8 mouse cellular contexts compared by ENCODE assay signal in genomic region chr3:126598881-126599280, GRCm38 (mm10). TPM values are rescaled to one million over a fixed set of nuclear protein-coding genes. Genes with fewer than 3 reads are reported as not detected.
DNase-seq lines count a peak whose midpoint lies in the region; ATAC-seq lines count a peak whose summit lies in the region.

No protein-coding gene starts in this region.

- peak overlapping the region; percentile 84 for H3K4me3 ChIP-seq in heart, embryonic 10.5 days
- no peak overlapping the region for H3K4me3 ChIP-seq in neural tube, embryonic 12.5 days
- H3K4me3 ChIP-seq in limb, embryonic 15.5 days = peak overlapping the region; percentile 92

- 48% methylated on average over 3 of the region's 3 CpGs for WGBS in heart, embryonic 10.5 days
- WGBS in neural tube, embryonic 12.5 days = 60% methylated on average over 3 of the region's 3 CpGs
- 61% methylated on average over 3 of the region's 3 CpGs for WGBS in limb, embryonic 15.5 days

- no peak overlapping the region for H3K9ac ChIP-seq in neural tube, embryonic 12.5 days
- H3K9ac ChIP-seq in limb, embryonic 15.5 days = no peak overlapping the region

- intact Hi-C loops in heart, postnatal 25 days (cut with DNase I) = loop anchor here (5.0 kb wide), 2 partner anchors 33 to 138 kb away; no protein-coding TSS in a partner anchor

- H3K27me3 ChIP-seq in heart, embryonic 10.5 days (ENCODE audit: insufficient read depth, poor library complexity, severe bottlenecking) = no peaks in the 10 kb centered on the region
- H3K27me3 ChIP-seq in neural tube, embryonic 12.5 days (replicated peaks) = no peaks in the 10 kb centered on the region
- H3K27me3 ChIP-seq in limb, embryonic 15.5 days = no peaks in the 10 kb centered on the region

- H3K27ac ChIP-seq in heart, embryonic 10.5 days = no peak overlapping the region
- H3K27ac ChIP-seq in neural tube, embryonic 12.5 days = no peak overlapping the region
- H3K27ac ChIP-seq in limb, embryonic 15.5 days = no peak overlapping the region

- no peak for ATAC-seq in neural tube, embryonic 12.5 days (ENCODE audit: low FRiP score, low read depth)
- ATAC-seq in limb, embryonic 15.5 days (ENCODE audit: insufficient number of reproducible peaks, low FRiP score, low TSS enrichment, low read depth) = no peak

- H3K4me2 ChIP-seq in neural tube, embryonic 12.5 days (replicated peaks) = peak overlapping the region; percentile 87
- H3K4me2 ChIP-seq in limb, embryonic 15.5 days = no peak overlapping the region

- H3K9me3 ChIP-seq in heart, embryonic 10.5 days = no peaks in the 10 kb centered on the region
- no peaks in the 10 kb centered on the region for H3K9me3 ChIP-seq in neural tube, embryonic 12.5 days
- no peaks in the 10 kb centered on the region for H3K9me3 ChIP-seq in limb, embryonic 15.5 days

- 0 out of 2 replicates have a peak, but pooled peaks cover 3% of the 10 kb centered on the region for H3K4me1 ChIP-seq in heart, embryonic 10.5 days
- peaks cover 6% of the 10 kb centered on the region; the same call in 1 of the 2 replicates for H3K4me1 ChIP-seq in neural tube, embryonic 12.5 days
- H3K4me1 ChIP-seq in limb, embryonic 15.5 days = peaks cover 10% of the 10 kb centered on the region

- H3K36me3 ChIP-seq in heart, embryonic 10.5 days = peaks cover 23% of the 10 kb centered on the region
- no peaks in the 10 kb centered on the region for H3K36me3 ChIP-seq in neural tube, embryonic 12.5 days
- H3K36me3 ChIP-seq in limb, embryonic 15.5 days = 0 out of 2 replicates have a peak, but pooled peaks cover 7% of the 10 kb centered on the region

- no peak for DNase-seq in heart, embryonic 10.5 days (ENCODE audit: low spot score)
- no peak for DNase-seq in heart, postnatal 25 days (ENCODE audit: low spot score)
- DNase-seq in neural tube, embryonic 10.5 days (ENCODE audit: extremely low spot score, low spot score) = no peak
- no peak for DNase-seq in right cerebral cortex, postnatal 25 days
- no peak for DNase-seq in right cerebral cortex, postnatal 10 days (ENCODE audit: low spot score in 2 of 2)
- no peak for DNase-seq in left cerebral cortex, adult 8-10 months (ENCODE audit: low spot score in 2 of 2)

RNA-seq across cellular contexts. Expression of gene Camk2d, which starts 2.8 kb away (rescaled TPM):
- 58.0 and 93.6 TPM in 2 replicates for polyA plus RNA-seq in heart, embryonic 10.5 days (2016; fragmentation: Nextera tagmentation; extraction: Ambion mirVana)
- total RNA-seq in heart, postnatal 25 days (2021) = 100 to 1,000 TPM; 150 to 154 TPM
- 31.4 and 32.6 TPM in 2 replicates for polyA plus RNA-seq in neural tube, embryonic 12.5 days (2016; fragmentation: Nextera tagmentation; extraction: Ambion mirVana)
- 31.3 and 32.4 TPM in 2 replicates for polyA plus RNA-seq in limb, embryonic 15.5 days (2015; fragmentation: Nextera tagmentation; extraction: Ambion mirVana)
- 100 to 1,000 TPM; 126 to 159 (median 137) TPM for total RNA-seq in left cerebral cortex, adult 8-10 months (2022)
